Mouse (Mus musculus): ENCODE data around the gene Arl16. TPM values are rescaled to one million over a fixed set of nuclear protein-coding genes. Genes with fewer than 3 reads are reported as not detected.
A peak's percentile ranks its signal among the peaks of the same experiment; 100 is the strongest.

Arl16 gene
- polyA plus RNA-seq, 2 experiments, result 9.9 to 13.0 TPM

DNA sequence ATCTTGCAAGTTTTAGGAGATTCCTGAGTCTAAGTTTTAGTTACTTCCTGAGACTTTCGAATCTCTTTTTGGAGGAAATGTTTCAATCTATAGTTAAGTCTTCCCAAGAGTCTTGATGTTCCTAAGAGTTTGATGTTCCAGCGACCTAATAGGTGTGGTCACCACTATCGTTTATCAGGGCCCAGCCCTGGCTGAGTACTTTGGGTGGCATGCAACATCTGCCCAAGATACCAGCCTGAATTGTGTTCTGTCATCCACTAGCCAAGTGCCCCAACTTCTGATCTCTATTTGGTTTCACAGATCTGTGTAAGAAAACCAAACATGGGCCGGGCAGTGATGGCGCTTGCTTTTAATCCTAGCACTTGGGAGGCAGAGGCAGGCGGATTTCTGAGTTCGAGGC is 12.0 kb downstream of the Arl16 start:
- DNase-seq (ENCODE audit: low read depth in 3 of 3, low spot score in 3 of 3), result peak in 2 of 3 experiments; percentile 50 to 54
- Histone ChIP-seq H3K4me3 (ENCODE audit: insufficient read depth in 1 of 2, low read depth in 2 of 2, low read length in 2 of 2) (no peak overlapping the region), H3K27ac (peak overlapping the region; percentile 56), H3K4me1 (replicated peaks; ENCODE audit: control insufficient read depth in 2 of 2, insufficient read depth in 2 of 2, low read length in 1 of 2) (peaks cover 22 to 29% of the 10 kb centered on the region in 2 experiments), H3K36me3 (replicated peaks; ENCODE audit: control insufficient read depth, insufficient read depth, low read depth) (peaks cover 6% of the 10 kb centered on the region; the same call in 1 of the 2 replicates), H3K4me2 (ENCODE audit: low read depth) (peak overlapping the region; percentile 44), H3K27me3 (ENCODE audit: control insufficient read depth, insufficient read depth, low read length) (no peaks in the 10 kb centered on the region), H3K9ac (replicated peaks) (no peak overlapping the region; the same call in 1 of the 2 replicates), H3K9me3 (ENCODE audit: control insufficient read depth, low read length) (no peaks in the 10 kb centered on the region)
- TF ChIP-seq CTCF (IDR thresholded peaks at IDR 0.05; ENCODE audit: low read depth), result no peak
- peak; percentile 37; the same call in 1 of the 2 replicates for TF ChIP-seq EP300 (IDR thresholded peaks at IDR 0.05; ENCODE audit: low read depth)
- 67% methylated on average over 7 of the region's 7 CpGs for WGBS (ENCODE audit: insufficient replicate concordance)
- peak; percentile 44; the same call in 1 of the 2 replicates for ATAC-seq (ENCODE audit: insufficient read depth)

DNA sequence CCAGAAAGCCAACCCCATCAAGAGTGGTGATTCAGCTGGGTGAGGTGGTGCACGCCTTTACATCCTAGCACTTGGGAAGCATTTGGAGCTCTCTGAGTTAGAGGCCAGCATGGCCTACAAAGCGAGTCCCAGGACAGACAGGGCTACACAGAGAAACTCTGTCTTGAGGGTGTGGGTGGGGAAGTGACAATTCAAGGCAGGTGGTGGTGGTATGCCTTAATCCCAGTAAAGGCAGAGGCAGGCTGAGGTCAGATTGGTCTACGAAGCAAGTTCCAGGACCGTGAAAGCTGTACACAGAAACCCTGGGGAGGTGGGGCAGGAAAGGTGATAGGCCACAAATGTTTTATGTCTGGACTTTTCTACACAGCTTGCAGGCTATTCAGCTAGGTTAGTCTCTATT is 12.4 kb downstream of the Arl16 start:
- no peak for DNase-seq (ENCODE audit: low read depth in 3 of 3, low spot score in 3 of 3)
- peak overlapping the region; percentile 13; the same call in 1 of the 2 replicates for H3K9ac ChIP-seq (replicated peaks)
- peaks cover 4% of the 10 kb centered on the region; the same call in 1 of the 2 replicates for H3K36me3 ChIP-seq (replicated peaks; ENCODE audit: control insufficient read depth, insufficient read depth, low read depth)
- no peak for ATAC-seq (ENCODE audit: insufficient read depth)
- peak overlapping the region; percentile 44; the same call in 1 of the 2 replicates for H3K4me2 ChIP-seq (ENCODE audit: low read depth)
- H3K9me3 ChIP-seq (ENCODE audit: control insufficient read depth, low read length), result no peaks in the 10 kb centered on the region
- TF ChIP-seq CTCF (IDR thresholded peaks at IDR 0.05; ENCODE audit: low read depth) (no peak), EP300 (IDR thresholded peaks at IDR 0.05; ENCODE audit: low read depth) (no peak)
- WGBS (ENCODE audit: insufficient replicate concordance), result 86% methylated on average over 4 of the region's 4 CpGs
- peak overlapping the region; percentile 56 for H3K27ac ChIP-seq
- H3K4me1 ChIP-seq (replicated peaks; ENCODE audit: control insufficient read depth in 2 of 2, insufficient read depth in 2 of 2, low read length in 1 of 2), result peaks cover 22 to 29% of the 10 kb centered on the region in 2 experiments
- no peaks in the 10 kb centered on the region for H3K27me3 ChIP-seq (ENCODE audit: control insufficient read depth, insufficient read depth, low read length)
- H3K4me3 ChIP-seq (ENCODE audit: insufficient read depth in 1 of 2, low read depth in 2 of 2, low read length in 2 of 2), result no peak overlapping the region

DNA sequence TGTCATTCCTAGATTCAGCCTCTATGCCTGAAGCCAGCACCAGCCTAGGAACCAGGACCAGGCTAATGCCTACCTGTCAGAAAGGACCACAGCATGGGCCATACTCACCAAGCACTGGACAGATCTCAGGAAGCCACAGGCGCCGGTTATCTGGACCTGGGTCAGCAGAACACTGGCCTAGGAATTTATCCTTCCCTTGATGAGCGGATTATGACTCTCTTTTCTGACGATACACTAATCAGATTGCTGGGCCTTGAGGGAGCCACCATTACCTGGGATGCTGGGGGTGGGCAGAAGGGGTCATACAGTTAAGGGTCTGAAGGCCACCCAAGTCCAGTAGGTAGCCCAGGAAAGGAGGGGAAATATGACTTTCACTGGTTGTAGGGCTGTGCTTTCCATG is 14.1 kb downstream of the Arl16 start, which contains the start of gene Pde6g:
Pde6g (minus strand) TSS at position 195 of the 400 bp plus-strand sequence.
- WGBS (ENCODE audit: insufficient replicate concordance), result 73% methylated on average over 4 of the region's 4 CpGs
- no peak for ATAC-seq (ENCODE audit: insufficient read depth)
- Histone ChIP-seq H3K27ac (no peak within 1 kb of the TSS), H3K4me3 (ENCODE audit: insufficient read depth in 1 of 2, low read depth in 2 of 2, low read length in 2 of 2) (no peak within 1 kb of the TSS), H3K4me2 (ENCODE audit: low read depth) (no peak within 1 kb of the TSS), H3K27me3 (ENCODE audit: control insufficient read depth, insufficient read depth, low read length) (no peaks in the 10 kb centered on the region), H3K9me3 (ENCODE audit: control insufficient read depth, low read length) (no peaks in the 10 kb centered on the region), H3K4me1 (replicated peaks; ENCODE audit: control insufficient read depth in 2 of 2, insufficient read depth in 2 of 2, low read length in 1 of 2) (peaks cover 19 to 27% of the 10 kb centered on the region in 2 experiments), H3K9ac (replicated peaks) (no peak within 1 kb of the TSS), H3K36me3 (replicated peaks; ENCODE audit: control insufficient read depth, insufficient read depth, low read depth) (no peaks in the 10 kb centered on the region)
- no peak for DNase-seq (ENCODE audit: low read depth in 3 of 3, low spot score in 3 of 3)
- no peak for TF ChIP-seq EP300 (IDR thresholded peaks at IDR 0.05; ENCODE audit: low read depth)
- no peak for TF ChIP-seq CTCF (IDR thresholded peaks at IDR 0.05; ENCODE audit: low read depth)

DNA sequence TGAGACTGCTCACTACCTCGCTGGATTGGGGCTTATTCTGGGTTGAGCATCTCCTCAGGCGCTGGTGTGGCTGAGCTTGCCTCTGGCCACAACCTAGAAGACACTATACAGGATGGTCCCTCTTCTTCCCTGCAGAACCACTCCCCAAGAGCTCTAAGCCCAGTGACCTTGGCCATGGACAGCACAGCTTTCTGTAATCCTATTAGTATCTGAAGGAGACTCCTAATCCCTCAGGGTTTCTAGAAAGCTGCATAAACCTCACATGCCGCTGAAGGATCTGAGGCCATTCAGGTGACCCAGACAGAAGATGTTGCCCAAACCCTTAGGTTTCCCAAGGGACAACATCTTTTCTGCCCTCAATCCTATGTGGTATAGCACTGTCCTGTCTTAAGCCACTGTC is 15.2 kb downstream of the Arl16 start:
- H3K27me3 ChIP-seq (ENCODE audit: control insufficient read depth, insufficient read depth, low read length), result no peaks in the 10 kb centered on the region
- ATAC-seq (ENCODE audit: insufficient read depth), result no peak
- no peak for DNase-seq (ENCODE audit: low read depth in 3 of 3, low spot score in 3 of 3)
- 69% methylated on average over 3 of the region's 3 CpGs for WGBS (ENCODE audit: insufficient replicate concordance)
- TF ChIP-seq EP300 (IDR thresholded peaks at IDR 0.05; ENCODE audit: low read depth) (no peak), CTCF (IDR thresholded peaks at IDR 0.05; ENCODE audit: low read depth) (no peak)
- H3K4me1 ChIP-seq (replicated peaks; ENCODE audit: control insufficient read depth in 2 of 2, insufficient read depth in 2 of 2, low read length in 1 of 2), result peaks cover 19 to 24% of the 10 kb centered on the region in 2 experiments
- no peaks in the 10 kb centered on the region for H3K9me3 ChIP-seq (ENCODE audit: control insufficient read depth, low read length)
- H3K4me2 ChIP-seq (ENCODE audit: low read depth), result no peak overlapping the region
- H3K27ac ChIP-seq, result no peak overlapping the region
- H3K9ac ChIP-seq (replicated peaks), result no peak overlapping the region
- no peaks in the 10 kb centered on the region for H3K36me3 ChIP-seq (replicated peaks; ENCODE audit: control insufficient read depth, insufficient read depth, low read depth)
- no peak overlapping the region for H3K4me3 ChIP-seq (ENCODE audit: insufficient read depth in 1 of 2, low read depth in 2 of 2, low read length in 2 of 2)

DNA sequence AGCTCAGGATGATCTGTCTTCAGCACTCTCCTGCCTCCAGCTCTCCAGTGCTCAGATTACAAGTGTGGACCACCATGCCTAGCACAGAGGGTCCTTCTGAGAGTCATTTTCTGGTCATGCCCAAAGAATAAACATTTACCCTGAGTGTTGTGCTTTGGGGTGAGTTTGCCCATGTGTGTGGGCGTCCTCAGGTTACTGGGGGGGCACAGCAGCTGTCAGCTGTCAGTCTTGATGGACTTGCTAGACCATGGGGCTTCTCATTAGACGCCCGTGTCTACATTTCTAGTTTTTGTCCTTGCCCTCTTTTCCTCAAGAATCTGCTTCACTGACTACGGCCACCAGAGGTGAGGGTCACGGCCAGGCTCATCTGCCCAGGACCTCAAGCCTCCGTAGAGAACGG is 20.2 kb downstream of the Arl16 start:
- WGBS (ENCODE audit: insufficient replicate concordance), result 71% methylated on average over 7 of the region's 7 CpGs
- H3K9me3 ChIP-seq (ENCODE audit: control insufficient read depth, low read length), result no peaks in the 10 kb centered on the region
- H3K9ac ChIP-seq (replicated peaks), result no peak overlapping the region
- no peaks in the 10 kb centered on the region for H3K4me1 ChIP-seq (replicated peaks; ENCODE audit: control insufficient read depth in 2 of 2, insufficient read depth in 2 of 2, low read length in 1 of 2)
- TF ChIP-seq CTCF (IDR thresholded peaks at IDR 0.05; ENCODE audit: low read depth) (no peak), EP300 (IDR thresholded peaks at IDR 0.05; ENCODE audit: low read depth) (no peak)
- no peaks in the 10 kb centered on the region for H3K36me3 ChIP-seq (replicated peaks; ENCODE audit: control insufficient read depth, insufficient read depth, low read depth)
- no peak overlapping the region for H3K27ac ChIP-seq
- ATAC-seq (ENCODE audit: insufficient read depth) (no peak), DNase-seq (ENCODE audit: low read depth in 3 of 3, low spot score in 3 of 3) (no peak)
- H3K4me3 ChIP-seq (ENCODE audit: insufficient read depth in 1 of 2, low read depth in 2 of 2, low read length in 2 of 2), result no peak overlapping the region
- no peaks in the 10 kb centered on the region for H3K27me3 ChIP-seq (ENCODE audit: control insufficient read depth, insufficient read depth, low read length)
- no peak overlapping the region for H3K4me2 ChIP-seq (ENCODE audit: low read depth)

Data from liver, embryonic 14.5 days (tissue).